Mouse (Mus musculus) limb, embryonic 15.5 days (tissue): ENCODE results near the gene Ate1. TPM values are rescaled to one million over a fixed set of nuclear protein-coding genes. Genes with fewer than 3 reads are reported as not detected.

Experiments
- ATAC-seq: fragments of 200-750 bp; cut with Nextera tagmentation; 2 replicates; pipeline ENCODE4 v1.8.0; 2017; ENCODE audit warnings: low read depth, moderate TSS enrichment; ENCODE audit not compliant: insufficient number of reproducible peaks, low FRiP score, low TSS enrichment
- H3K27ac ChIP-seq: fragments of 300-500 bp; sonication (generic); 2 replicates; pipeline ENCODE4 v1.5.1; 2015; ENCODE audit warnings: moderate library complexity, mild to moderate bottlenecking, inconsistent platforms
- H3K27me3 ChIP-seq: fragments of 300-500 bp; sonication (generic); 2 replicates; pipeline ENCODE4 v1.6.1; 2015; ENCODE audit warnings: inconsistent platforms
- H3K36me3 ChIP-seq: fragments of 300-500 bp; sonication (generic); 2 replicates; pipeline ENCODE4 v1.6.1; 2015; ENCODE audit warnings: inconsistent platforms
- H3K4me1 ChIP-seq: fragments of 300-500 bp; sonication (generic); 2 replicates; pipeline ENCODE4 v1.6.1; 2015; ENCODE audit warnings: inconsistent platforms
- H3K4me2 ChIP-seq: fragments of 300-500 bp; sonication (generic); 2 replicates; pipeline ENCODE4 v1.6.1; 2015; ENCODE audit warnings: mild to moderate bottlenecking, inconsistent platforms
- H3K4me3 ChIP-seq: fragments of 300-500 bp; sonication (generic); 2 replicates; pipeline ENCODE4 v1.5.1; 2015; ENCODE audit warnings: mild to moderate bottlenecking, inconsistent platforms
- H3K9ac ChIP-seq: fragments of 300-500 bp; sonication (generic); 2 replicates; pipeline ENCODE4 v1.6.1; 2015; ENCODE audit warnings: inconsistent platforms
- H3K9me3 ChIP-seq: fragments of 300-500 bp; sonication (generic); 2 replicates; pipeline ENCODE4 v1.6.1; 2016; ENCODE audit warnings: inconsistent platforms
- WGBS: fragments of 180-500 bp; shearing (Covaris S2); methylation state at CpG from one replicate; pipeline ENCODE4 v1.1.7; 2015; 5-methylcytosine and 5-hydroxymethylcytosine counted together
- polyA plus RNA-seq: library from polyadenylated mRNA; unstranded; fragments of >200 nt; fragmentation: Nextera tagmentation; extraction: Ambion mirVana; gene quantifications from 2 replicates; pipeline ENCODE4 v1.2.1, GENCODE M21; 2015

The Ate1 gene
- polyA plus RNA-seq, 1 experiment from 2014 or later: 55.7 TPM

DNA sequence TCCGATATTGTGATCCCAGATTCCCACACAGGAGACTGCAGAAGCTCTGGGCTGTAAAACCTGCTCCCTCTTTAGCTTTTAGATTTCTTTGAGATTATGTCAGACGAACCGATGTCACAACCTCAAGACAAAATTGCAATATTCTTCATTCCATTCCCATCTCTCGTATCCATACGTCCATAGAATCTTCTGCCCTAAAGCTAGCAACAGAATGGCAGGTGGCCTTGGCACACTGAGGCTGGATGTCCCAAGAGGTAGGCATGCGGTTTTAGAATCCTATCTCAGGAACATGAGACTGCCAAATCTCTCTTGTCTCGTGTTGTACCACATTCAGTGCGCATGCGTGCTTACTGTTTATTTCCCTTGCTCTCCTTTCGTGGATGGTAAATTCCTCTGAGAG is 154.5 kb downstream of the Ate1 start:
- WGBS: 86% methylated on average over 10 of the region's 10 CpGs
- Histone ChIP-seq H3K9ac (no peak overlapping the region), H3K4me2 (no peak overlapping the region), H3K9me3 (0 out of 2 replicates have a peak, but pooled peaks cover 5% of the 10 kb centered on the region), H3K4me3 (no peak overlapping the region), H3K4me1 (peaks cover 15% of the 10 kb centered on the region), H3K27me3 (no peaks in the 10 kb centered on the region), H3K36me3 (no peaks in the 10 kb centered on the region), H3K27ac (no peak overlapping the region)
- ATAC-seq: no peak

Other genes with a start within 250 kb of the Ate1 start
- 111 and 125 TPM in 2 replicates for gene Nsmce4a, start 52.7 kb upstream of the Ate1 start, polyA plus RNA-seq
- 29.2 and 31.3 TPM in 2 replicates for gene Tacc2, start 57.1 kb upstream of the Ate1 start, polyA plus RNA-seq